Mouse (Mus musculus) mature B cell (primary cell): ENCODE measurements around the gene Ccnd2.

Experiments
- in situ Hi-C: fragments of 300-500 bp; cut with MboI; formaldehyde crosslinking; loops from 2 replicates; pipeline ENCODE4 v1.14.3; 2019

Ccnd2 gene

GRCm38 (mm10) chr6:127148526-127149302 is 3.3 kb downstream of the Ccnd2 start:
- in situ Hi-C loops: loop anchor here (5.0 to 10.0 kb wide), 3 partner anchors 96 to 296 kb away; partner anchors contain the start of gene Parp11

GRCm38 (mm10) chr6:127147665-127148064 is 4.3 kb downstream of the Ccnd2 start:
- in situ Hi-C loops: loop anchor here (5.0 to 10.0 kb wide), 3 partner anchors 97 to 297 kb away; partner anchors contain the start of gene Parp11

- in situ Hi-C loops: loop anchor here (5.0 to 10.0 kb wide), 3 partner anchors 98 to 298 kb away; partner anchors contain the start of gene Parp11
Measured at GRCm38 (mm10) chr6:127146322-127146947, 5.6 kb downstream of the Ccnd2 start.

- in situ Hi-C loops: loop anchor here (5.0 to 10.0 kb wide), 3 partner anchors 99 to 299 kb away; partner anchors contain the start of gene Parp11
Measured at GRCm38 (mm10) chr6:127145464-127146190, 6.4 kb downstream of the Ccnd2 start.

- in situ Hi-C loops: loop anchor here (10.0 kb wide), 2 partner anchors 101 to 301 kb away; partner anchors contain the start of gene Parp11
Measured at GRCm38 (mm10) chr6:127143576-127144288, 8.3 kb downstream of the Ccnd2 start.

- in situ Hi-C loops: loop anchor here (10.0 kb wide), 2 partner anchors 102 to 302 kb away; partner anchors contain the start of gene Parp11
Measured at GRCm38 (mm10) chr6:127143124-127143520, 8.9 kb downstream of the Ccnd2 start.

- in situ Hi-C loops: loop anchor here (10.0 kb wide), 2 partner anchors 102 to 302 kb away; partner anchors contain the start of gene Parp11
Measured at GRCm38 (mm10) chr6:127142154-127143123, 9.6 kb downstream of the Ccnd2 start.

- in situ Hi-C loops: no loop called here
Measured at GRCm38 (mm10) chr6:127138962-127139361, 13.0 kb downstream of the Ccnd2 start.

GRCm38 (mm10) chr6:127133433-127134245 is 18.4 kb downstream of the Ccnd2 start:
- in situ Hi-C loops: no loop called here

- in situ Hi-C loops: no loop called here
Measured at GRCm38 (mm10) chr6:127132719-127133118, 19.3 kb downstream of the Ccnd2 start.

- in situ Hi-C loops: no loop called here
Measured at GRCm38 (mm10) chr6:127131946-127132345, 20.0 kb downstream of the Ccnd2 start.

GRCm38 (mm10) chr6:127130377-127130776 is 21.6 kb downstream of the Ccnd2 start:
- in situ Hi-C loops: no loop called here

GRCm38 (mm10) chr6:127129659-127130058 is 22.3 kb downstream of the Ccnd2 start:
- in situ Hi-C loops: no loop called here

- in situ Hi-C loops: no loop called here
Measured at GRCm38 (mm10) chr6:127123506-127123905, 28.5 kb downstream of the Ccnd2 start.

GRCm38 (mm10) chr6:127122996-127123395 is 29.0 kb downstream of the Ccnd2 start:
- in situ Hi-C loops: no loop called here

- in situ Hi-C loops: no loop called here
Measured at GRCm38 (mm10) chr6:127122221-127122806, 29.7 kb downstream of the Ccnd2 start.

- in situ Hi-C loops: no loop called here
Measured at GRCm38 (mm10) chr6:127114753-127115456, 37.1 kb downstream of the Ccnd2 start.

- in situ Hi-C loops: no loop called here
Measured at GRCm38 (mm10) chr6:127109402-127109930, 42.5 kb downstream of the Ccnd2 start, which contains the start of gene Tigar. Tigar (minus strand) TSS chr6:127109557.
